Mouse (Mus musculus) ES-E14 (cell line): ENCODE data around the gene Eif4b. TPM values are rescaled to one million over a fixed set of nuclear protein-coding genes. Genes with fewer than 3 reads are reported as not detected.
A peak's percentile ranks its signal among the peaks of the same experiment; 100 is the strongest.
"Not testable (repeated sequence)": the region's sequence is repeated elsewhere in the genome, so short reads cannot be mapped to it uniquely, and the experiment has no call there.

Experiments
- DNase-seq: peaks from one replicate; pipeline ENCODE4 v3.0.0-alpha.2; 2013; ENCODE audit warnings: low read depth, low spot score
- H3K27ac ChIP-seq: 2 replicates; pipeline ENCODE4 v1.5.1; 2012; ENCODE audit warnings: low read depth, mild to moderate bottlenecking, low read length, moderate library complexity, mixed read lengths; ENCODE audit not compliant: poor library complexity, insufficient read depth, severe bottlenecking
- H3K36me3 ChIP-seq: 2 replicates; pipeline ENCODE4 v1.6.1; 2012; ENCODE audit warnings: mild to moderate bottlenecking, low read length, moderate library complexity, mixed read lengths; ENCODE audit not compliant: control insufficient read depth, poor library complexity, insufficient read depth, severe bottlenecking
- H3K4me1 ChIP-seq, 2 experiments: fragments of 150-350 bp in 1 of 2; sonication (generic) in 1 of 2; 2 replicates each; pipeline ENCODE4 v1.6.1; 2012; ENCODE audit warnings: low read length in 2 of 2, mild to moderate bottlenecking in 1 of 2, mixed read lengths in 1 of 2; ENCODE audit not compliant: control insufficient read depth in 2 of 2, insufficient read depth in 2 of 2, poor library complexity in 1 of 2
- H3K4me3 ChIP-seq, 2 experiments: fragments of 150-350 bp in 1 of 2; sonication (generic) in 1 of 2; 2 replicates each; pipeline ENCODE4 v1.5.1; 2012; ENCODE audit warnings: low read length in 2 of 2, low read depth in 1 of 2, mild to moderate bottlenecking in 1 of 2, mixed read lengths in 1 of 2; ENCODE audit not compliant: insufficient read depth in 1 of 2, poor library complexity in 1 of 2, severe bottlenecking in 1 of 2
- H3K9ac ChIP-seq: 2 replicates; pipeline ENCODE4 v1.6.1; 2012; ENCODE audit warnings: low read depth, mild to moderate bottlenecking, low read length, mixed read lengths; ENCODE audit not compliant: poor library complexity, insufficient read depth, severe bottlenecking
- H3K9me3 ChIP-seq: fragments of 150-350 bp; sonication (generic); 2 replicates; pipeline ENCODE4 v1.6.1; 2012; ENCODE audit warnings: low read depth, mild to moderate bottlenecking, low read length; ENCODE audit not compliant: control insufficient read depth, insufficient read depth
- CHD2 ChIP-seq: IDR thresholded peaks from 2 replicates; pipeline ENCODE4 v1.6.1; 2014; ENCODE audit warnings: mild to moderate bottlenecking, low read depth, low read length, inconsistent platforms
- HCFC1 ChIP-seq: IDR thresholded peaks from 2 replicates; pipeline ENCODE4 v1.6.1; 2012; ENCODE audit warnings: low read length, inconsistent platforms, borderline replicate concordance; ENCODE audit not compliant: insufficient read depth
- MAFK ChIP-seq: IDR thresholded peaks from 2 replicates; pipeline ENCODE4 v1.6.1; 2014; ENCODE audit warnings: mild to moderate bottlenecking, low read depth, low read length, inconsistent platforms; ENCODE audit not compliant: insufficient read depth
- ZC3H11A ChIP-seq: IDR thresholded peaks from 2 replicates; pipeline ENCODE4 v1.6.1; 2012; ENCODE audit warnings: low read depth, mild to moderate bottlenecking, inconsistent platforms, low read length, borderline replicate concordance
- ZNF384 ChIP-seq: IDR thresholded peaks from 2 replicates; pipeline ENCODE4 v1.6.1; 2012; ENCODE audit warnings: low read depth, low read length, inconsistent platforms
- in situ Hi-C, 2 experiments: fragments of 600-800 bp; cut with MboI; formaldehyde crosslinking; loops; one replicate each; pipeline ENCODE4 v1.15.1; 2025; ENCODE audit warnings: low sequenced_read_pairs in 2 of 2, inconsistent platforms in 1 of 2; ENCODE audit not compliant: unreplicated experiment in 2 of 2
- total RNA-seq: library from RNA; depleted of rRNA; stranded (reverse); fragments of 300-350 nt; gene quantifications from 2 replicates; pipeline ENCODE4 v1.2.3, GENCODE M21; 2012

The Eif4b gene
- total RNA-seq, 1 experiment: 361 TPM

DNA sequence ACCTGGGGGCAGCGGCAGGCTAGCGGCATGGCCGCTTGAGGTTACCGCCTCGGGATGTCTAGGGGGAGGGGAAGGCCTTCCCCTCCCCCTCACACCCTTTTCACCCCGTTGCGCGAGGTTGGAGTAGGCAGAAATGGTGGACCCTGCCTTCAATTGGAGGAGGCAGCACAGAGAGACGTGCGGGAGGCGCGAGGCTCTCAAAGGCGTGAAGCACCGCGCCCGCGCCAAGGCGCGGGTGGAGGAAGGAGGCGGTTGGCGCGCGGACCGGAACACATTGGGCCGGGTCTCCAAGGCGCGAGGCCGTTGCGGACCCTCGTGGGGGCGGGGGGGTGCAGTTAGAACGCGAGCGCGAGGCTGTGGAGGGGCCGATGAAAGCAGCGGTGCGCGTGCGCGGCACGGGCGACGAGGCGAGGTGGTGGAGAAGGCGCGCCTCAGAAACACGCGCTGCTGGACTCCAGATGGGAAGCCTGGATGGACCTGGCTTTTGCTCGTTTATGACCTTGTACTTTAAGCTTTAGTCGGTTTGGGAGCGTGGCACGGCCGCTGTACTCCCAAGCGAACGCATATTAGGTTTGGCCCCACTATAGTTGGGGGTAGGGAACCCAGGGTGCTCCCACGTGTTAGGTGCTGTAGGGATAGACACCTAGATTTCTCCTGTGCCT lies 628 bp downstream of the Eif4b start:
- H3K4me1 ChIP-seq: peaks cover 2 to 3% of the 10 kb centered on the region in 2 experiments; a peak in 2 of 4 replicates
- H3K36me3 ChIP-seq: peaks cover 3% of the 10 kb centered on the region
- peak overlapping the region; percentile 89 to 92 for H3K4me3 ChIP-seq
- peak overlapping the region; percentile 95 for H3K27ac ChIP-seq
- in situ Hi-C loops: no loop called here
- peak overlapping the region; percentile 98 for H3K9ac ChIP-seq
- no peak for DNase-seq
- H3K9me3 ChIP-seq: no peaks in the 10 kb centered on the region
- no peak for TF ChIP-seq HCFC1
- peak; percentile 57; the same call in 1 of the 2 replicates for TF ChIP-seq CHD2
- no peak for TF ChIP-seq ZNF384

DNA sequence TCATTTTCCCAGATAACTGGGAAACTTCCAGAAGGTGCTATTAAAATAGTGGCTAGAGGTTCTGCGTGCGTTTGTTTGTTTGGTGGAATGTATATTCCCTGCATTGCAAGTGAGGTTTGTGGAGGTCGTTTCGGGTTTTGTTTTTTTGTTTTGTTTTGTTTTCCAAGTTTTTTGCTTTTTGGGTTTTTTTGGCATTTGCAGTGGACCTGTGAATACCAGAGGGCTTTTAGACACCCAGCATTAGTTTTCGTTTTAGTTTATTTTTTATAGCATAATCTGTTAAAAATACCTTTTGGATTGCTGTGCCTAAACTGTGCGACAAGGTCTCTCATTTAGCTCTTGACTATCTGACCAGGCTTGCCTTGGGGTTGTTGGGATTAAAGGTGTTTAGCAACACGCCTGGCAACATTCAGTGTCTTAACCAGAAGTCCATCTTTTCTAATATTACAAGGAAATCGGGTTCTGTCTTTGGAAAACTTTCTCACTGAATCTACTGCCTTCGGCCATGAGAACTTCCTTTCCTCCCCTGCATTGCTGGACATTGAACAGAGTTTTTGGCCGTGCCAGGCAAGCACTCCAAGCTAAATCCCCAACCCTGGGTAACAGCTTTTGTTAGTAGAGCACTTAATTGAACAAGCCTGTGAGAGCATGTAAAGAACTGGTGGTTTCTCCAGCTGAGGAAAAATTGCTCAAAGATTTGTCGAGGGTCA lies 1.5 kb downstream of the Eif4b start:
- H3K4me3 ChIP-seq: peak overlapping the region; percentile 89 to 92
- no peak for TF ChIP-seq ZC3H11A
- TF ChIP-seq ZNF384: no peak
- TF ChIP-seq CHD2: no peak
- TF ChIP-seq MAFK: no peak
- TF ChIP-seq HCFC1: no peak
- peaks cover 2 to 3% of the 10 kb centered on the region in 2 experiments; a peak in 2 of 4 replicates for H3K4me1 ChIP-seq
- in situ Hi-C loops: loop anchor here in 1 of 2 experiments (25.0 kb wide), 1 partner anchor 412 kb away; no protein-coding TSS in a partner anchor
- peak overlapping the region; percentile 98 for H3K9ac ChIP-seq
- no peaks in the 10 kb centered on the region for H3K9me3 ChIP-seq
- H3K27ac ChIP-seq: peak overlapping the region; percentile 95; the same call in 1 of the 2 replicates
- DNase-seq: no peak
- peaks cover 3% of the 10 kb centered on the region for H3K36me3 ChIP-seq

DNA sequence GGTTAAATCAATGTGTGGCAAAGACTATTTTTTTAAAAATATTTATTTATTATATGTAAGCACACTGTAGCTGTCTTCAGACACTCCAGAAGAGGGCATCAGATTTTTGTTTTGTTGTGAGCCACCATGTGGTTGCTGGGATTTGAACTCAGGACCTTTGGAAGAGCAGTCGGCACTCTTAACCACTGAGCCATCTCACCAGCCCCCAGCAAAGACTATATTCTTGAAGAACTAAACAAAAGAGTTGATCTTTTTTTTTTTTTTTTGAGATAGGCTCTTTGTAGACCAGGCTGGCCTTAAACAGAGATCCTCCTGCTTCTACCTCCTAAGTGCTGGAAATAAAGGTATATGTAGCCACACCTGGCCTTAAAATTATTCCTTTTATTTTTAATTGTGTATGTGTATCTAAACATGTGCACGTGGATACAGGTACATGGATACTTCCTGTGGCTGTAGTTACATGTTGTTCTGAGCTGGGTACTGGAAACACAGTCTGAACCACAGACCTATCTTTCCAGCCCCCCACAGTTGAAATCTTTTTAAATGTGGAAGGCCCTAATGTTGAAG lies 3.6 kb downstream of the Eif4b start:
- Histone ChIP-seq H3K36me3 (peaks cover 10% of the 10 kb centered on the region), H3K9ac (peak overlapping the region; percentile 50; the same call in 1 of the 2 replicates), H3K4me3 (peak overlapping the region; percentile 6 to 41; a peak in 2 of 4 replicates), H3K27ac (no peak overlapping the region; the same call in 1 of the 2 replicates), H3K4me1 (peaks cover 0 to 6% of the 10 kb centered on the region in 2 experiments; a peak in 1 of 4 replicates), H3K9me3 (no peaks in the 10 kb centered on the region)
- no peak for TF ChIP-seq MAFK
- no peak for TF ChIP-seq ZNF384
- no peak for TF ChIP-seq CHD2
- in situ Hi-C loops: loop anchor here in 1 of 2 experiments (25.0 kb wide), 1 partner anchor 410 kb away; no protein-coding TSS in a partner anchor
- DNase-seq: no peak

DNA sequence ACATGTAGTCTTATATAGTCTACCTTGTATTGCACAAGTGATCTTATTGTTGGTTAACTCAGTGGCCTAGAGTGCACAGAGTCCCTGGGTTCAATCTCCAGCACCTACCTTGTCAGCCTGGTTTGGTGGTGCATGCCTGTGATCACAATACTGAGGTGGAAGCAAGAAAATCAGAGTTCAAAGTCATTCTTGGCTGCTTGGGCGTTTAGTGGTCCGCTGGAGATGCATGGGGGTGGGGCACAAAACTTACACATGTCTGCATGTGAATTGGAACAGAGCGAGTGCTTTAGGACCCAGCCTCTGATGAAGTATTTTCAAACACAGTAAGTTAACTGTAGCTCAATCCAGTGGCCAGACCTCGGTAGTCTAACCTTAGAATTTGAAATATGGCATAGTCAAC lies 5.6 kb downstream of the Eif4b start:
- in situ Hi-C loops: loop anchor here in 1 of 2 experiments (25.0 kb wide), 1 partner anchor 408 kb away; no protein-coding TSS in a partner anchor
- H3K27ac ChIP-seq: no peak overlapping the region

DNA sequence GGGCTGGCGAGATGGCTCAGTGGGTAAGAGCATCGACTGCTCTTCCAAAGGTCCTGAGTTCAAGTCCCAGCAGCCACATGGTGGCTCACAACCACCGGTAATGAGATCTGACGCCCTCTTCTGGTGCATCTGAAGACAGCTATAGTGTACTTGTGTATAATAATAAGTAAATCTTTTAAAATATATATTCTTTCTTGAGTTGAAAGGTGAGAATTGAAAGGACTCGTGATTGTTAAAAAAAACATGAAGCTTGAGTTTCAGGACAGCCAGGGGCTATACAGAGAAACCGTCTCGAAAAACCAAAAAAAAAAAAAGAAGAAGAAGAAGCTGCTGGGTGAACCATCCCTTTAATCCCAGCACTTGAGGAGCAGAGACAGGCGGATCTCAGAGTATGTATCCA lies 6.4 kb downstream of the Eif4b start:
- not testable (repeated sequence) for H3K27ac ChIP-seq, H3K9ac ChIP-seq, DNase-seq, H3K9me3 ChIP-seq, H3K4me1 ChIP-seq
- Histone ChIP-seq H3K4me3 (peak overlapping the region in 1 of 2 experiments; percentile 1; a peak in 1 of 4 replicates), H3K36me3 (peaks cover 30% of the 10 kb centered on the region)
- in situ Hi-C loops: loop anchor here (10.0 to 25.0 kb wide), 2 partner anchors 405 to 407 kb away; no protein-coding TSS in a partner anchor

More for the DNA sequence above, 5.6 kb downstream of the Eif4b start:
- Histone ChIP-seq H3K4me1 (peaks cover 0 to 6% of the 10 kb centered on the region in 2 experiments; a peak in 1 of 4 replicates), H3K9ac (0 out of 2 replicates have a peak overlapping the region, but pooled peaks have one; percentile 8), H3K4me3 (peak overlapping the region in 1 of 2 experiments; percentile 6; a peak in 1 of 4 replicates), H3K9me3 (no peaks in the 10 kb centered on the region), H3K36me3 (peaks cover 24% of the 10 kb centered on the region)
- DNase-seq: no peak
- TF ChIP-seq MAFK (no peak), ZNF384 (no peak), CHD2 (no peak), HCFC1 (no peak), ZC3H11A (no peak)
